Mouse (Mus musculus): ENCODE measurements around the gene Mamdc2. TPM values are rescaled to one million over a fixed set of nuclear protein-coding genes. Genes with fewer than 3 reads are reported as not detected.
A peak's percentile ranks its signal among the peaks of the same experiment; 100 is the strongest.

Gene Mamdc2
- polyA plus RNA-seq, 1 experiment = 0.95 TPM

DNA sequence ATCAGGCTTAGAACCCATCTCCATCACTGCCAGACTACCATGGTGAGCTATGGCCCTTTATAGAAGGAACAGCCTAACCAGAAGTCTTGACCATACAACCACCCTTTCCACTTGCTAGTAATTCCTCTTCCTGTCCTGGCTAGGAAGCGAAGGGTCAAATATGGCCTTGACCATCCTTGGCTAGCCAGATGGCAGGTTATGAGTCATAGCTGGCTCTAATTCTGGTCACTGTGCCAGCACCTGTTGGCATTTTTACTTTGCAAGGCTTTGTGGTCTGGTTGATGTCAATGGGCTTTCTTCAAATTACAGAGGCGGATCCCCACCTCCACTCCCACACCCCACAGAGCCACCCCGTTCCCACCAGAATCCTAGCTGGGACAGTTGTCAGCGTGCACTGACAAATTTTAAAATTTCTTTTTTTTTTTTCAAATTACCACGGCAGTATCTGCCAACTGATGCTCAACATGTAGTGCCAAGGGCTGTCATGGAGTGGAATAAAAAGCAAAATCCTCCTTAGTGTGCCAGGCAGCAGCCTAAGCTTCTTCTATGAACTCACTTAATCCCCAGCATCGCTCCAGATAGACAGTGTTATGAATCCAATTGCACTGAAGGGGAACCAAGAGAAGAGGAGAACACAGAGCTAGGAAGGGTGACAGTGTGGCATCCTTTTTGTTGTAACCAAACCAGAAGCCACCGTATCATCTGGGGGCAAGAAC, 73.1 kb downstream of the Mamdc2 start:
- WGBS = 84% methylated on average over 7 of the region's 7 CpGs
- no peak for TF ChIP-seq CTCF (conservative IDR thresholded peaks at IDR 0.05; ENCODE audit: insufficient read depth, insufficient read length, low read depth, low read length)
- TF ChIP-seq POLR2A (IDR thresholded peaks at IDR 0.05; ENCODE audit: low read depth, low read length) = no peak
- H3K27ac ChIP-seq (ENCODE audit: insufficient read depth, low read depth, low read length) = no peak overlapping the region
- no peaks in the 10 kb centered on the region for H3K36me3 ChIP-seq (ENCODE audit: control insufficient read depth, insufficient read depth, low read length)
- no peak overlapping the region for H3K4me3 ChIP-seq (ENCODE audit: insufficient read depth, low read depth, low read length)
- no peaks in the 10 kb centered on the region for H3K27me3 ChIP-seq (replicated peaks; ENCODE audit: control insufficient read depth, insufficient read depth, low read length)
- no peaks in the 10 kb centered on the region for H3K4me1 ChIP-seq (ENCODE audit: control insufficient read depth, insufficient read depth, low read length)
- no peak for DNase-seq

DNA sequence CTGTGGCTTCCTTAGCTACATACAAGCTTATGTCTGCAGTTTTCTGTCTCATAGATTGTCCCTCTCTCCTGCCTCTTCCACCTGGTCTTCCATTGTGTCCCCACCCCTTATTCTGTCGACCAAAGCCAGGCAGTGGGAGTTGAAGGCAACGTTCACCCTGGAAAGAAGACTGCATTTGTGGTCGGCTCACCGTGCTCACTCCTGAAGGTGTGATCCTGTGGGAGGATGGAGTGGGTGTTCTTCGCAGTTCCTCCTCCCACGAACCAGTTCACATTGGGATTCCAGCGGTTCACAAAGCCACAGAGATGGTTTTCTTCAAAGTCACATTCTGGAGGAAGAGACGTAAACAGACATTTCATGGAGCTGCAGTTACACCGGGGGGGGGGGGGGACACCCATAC, 74.5 kb downstream of the Mamdc2 start:
- H3K4me3 ChIP-seq (ENCODE audit: insufficient read depth, low read depth, low read length) = no peak overlapping the region
- no peaks in the 10 kb centered on the region for H3K4me1 ChIP-seq (ENCODE audit: control insufficient read depth, insufficient read depth, low read length)
- TF ChIP-seq POLR2A (IDR thresholded peaks at IDR 0.05; ENCODE audit: low read depth, low read length) = no peak
- TF ChIP-seq CTCF (conservative IDR thresholded peaks at IDR 0.05; ENCODE audit: insufficient read depth, insufficient read length, low read depth, low read length) = no peak
- no peaks in the 10 kb centered on the region for H3K27me3 ChIP-seq (replicated peaks; ENCODE audit: control insufficient read depth, insufficient read depth, low read length)
- no peaks in the 10 kb centered on the region for H3K36me3 ChIP-seq (ENCODE audit: control insufficient read depth, insufficient read depth, low read length)
- whole genome bisulfite sequencing = 51% methylated on average over 9 of the region's 9 CpGs
- no peak for DNase-seq
- H3K27ac ChIP-seq (ENCODE audit: insufficient read depth, low read depth, low read length) = no peak overlapping the region

DNA sequence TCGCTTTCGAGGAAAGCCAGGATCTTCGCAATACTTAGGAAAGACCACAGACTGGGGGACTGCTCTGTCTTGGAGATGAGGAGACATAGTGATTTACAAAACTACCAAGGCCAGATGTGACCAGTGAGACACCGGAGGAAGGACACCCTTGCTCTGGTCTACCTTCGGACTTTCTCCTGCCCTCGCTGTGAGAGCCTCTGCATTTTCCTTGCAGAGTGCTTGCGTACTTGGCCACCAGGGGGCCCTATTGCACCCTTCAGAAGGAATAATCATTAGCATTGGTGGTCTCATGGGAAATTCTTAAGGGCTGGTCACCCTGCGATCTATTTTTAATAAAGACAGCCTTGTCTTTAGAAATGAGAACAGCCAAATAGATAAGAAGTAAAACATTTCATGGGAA, 75.0 kb downstream of the Mamdc2 start:
- peak; percentile 47 for DNase-seq
- WGBS = 39% methylated on average over 8 of the region's 8 CpGs
- H3K4me3 ChIP-seq (ENCODE audit: insufficient read depth, low read depth, low read length) = no peak overlapping the region
- no peaks in the 10 kb centered on the region for H3K4me1 ChIP-seq (ENCODE audit: control insufficient read depth, insufficient read depth, low read length)
- no peaks in the 10 kb centered on the region for H3K27me3 ChIP-seq (replicated peaks; ENCODE audit: control insufficient read depth, insufficient read depth, low read length)
- no peak overlapping the region for H3K27ac ChIP-seq (ENCODE audit: insufficient read depth, low read depth, low read length)
- no peaks in the 10 kb centered on the region for H3K36me3 ChIP-seq (ENCODE audit: control insufficient read depth, insufficient read depth, low read length)
- TF ChIP-seq POLR2A (IDR thresholded peaks at IDR 0.05; ENCODE audit: low read depth, low read length) (no peak), CTCF (conservative IDR thresholded peaks at IDR 0.05; ENCODE audit: insufficient read depth, insufficient read length, low read depth, low read length) (peak; percentile 71)

DNA sequence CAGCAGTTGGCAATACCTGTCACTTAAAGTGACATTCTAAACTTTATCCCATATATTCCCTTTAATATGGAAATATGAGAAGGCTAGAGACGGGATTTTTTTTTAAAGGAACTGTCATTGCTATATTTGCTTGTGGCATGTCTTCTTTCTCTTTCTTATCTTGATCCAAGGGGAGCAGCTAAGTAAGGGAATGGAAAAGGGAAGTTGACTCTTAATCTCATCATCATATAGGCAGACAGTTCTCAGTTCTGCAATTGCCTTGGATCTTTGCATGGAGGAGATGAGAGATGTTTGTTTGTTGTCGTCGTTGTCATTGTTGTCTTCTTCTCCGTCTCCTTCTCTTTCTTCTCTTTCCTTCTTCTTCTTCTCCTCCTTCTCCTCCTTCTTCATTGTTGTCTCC, 79.0 kb downstream of the Mamdc2 start:
- no peaks in the 10 kb centered on the region for H3K36me3 ChIP-seq (ENCODE audit: control insufficient read depth, insufficient read depth, low read length)
- H3K27ac ChIP-seq (ENCODE audit: insufficient read depth, low read depth, low read length) = no peak overlapping the region
- TF ChIP-seq POLR2A (IDR thresholded peaks at IDR 0.05; ENCODE audit: low read depth, low read length) (no peak), CTCF (conservative IDR thresholded peaks at IDR 0.05; ENCODE audit: insufficient read depth, insufficient read length, low read depth, low read length) (no peak)
- no peaks in the 10 kb centered on the region for H3K4me1 ChIP-seq (ENCODE audit: control insufficient read depth, insufficient read depth, low read length)
- no peaks in the 10 kb centered on the region for H3K27me3 ChIP-seq (replicated peaks; ENCODE audit: control insufficient read depth, insufficient read depth, low read length)
- WGBS = 88% methylated on average over 4 of the region's 4 CpGs
- H3K4me3 ChIP-seq (ENCODE audit: insufficient read depth, low read depth, low read length) = no peak overlapping the region
- no peak for DNase-seq

DNA sequence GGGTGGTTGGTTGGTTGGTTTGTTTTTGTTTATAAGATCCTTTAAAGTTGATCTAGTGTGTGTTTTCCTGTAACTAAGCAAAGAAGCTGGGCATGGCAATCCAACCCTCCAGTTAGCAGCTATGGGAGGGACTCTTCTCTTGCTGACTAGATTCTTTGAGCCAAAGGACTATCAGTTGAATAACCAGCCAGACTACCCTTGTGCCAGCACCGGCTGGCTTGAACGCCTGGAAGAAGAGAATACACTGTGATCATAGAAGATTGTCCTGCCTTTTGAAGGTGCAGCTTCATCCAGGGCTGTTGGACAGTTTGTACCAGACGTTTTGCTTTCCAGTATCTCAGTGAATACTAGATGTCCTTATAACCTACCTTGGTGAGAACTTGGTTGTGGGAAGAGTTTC, 86.2 kb downstream of the Mamdc2 start:
- Histone ChIP-seq H3K27ac (ENCODE audit: insufficient read depth, low read depth, low read length) (no peak overlapping the region), H3K27me3 (replicated peaks; ENCODE audit: control insufficient read depth, insufficient read depth, low read length) (no peaks in the 10 kb centered on the region), H3K36me3 (ENCODE audit: control insufficient read depth, insufficient read depth, low read length) (no peaks in the 10 kb centered on the region), H3K4me3 (ENCODE audit: insufficient read depth, low read depth, low read length) (no peak overlapping the region), H3K4me1 (ENCODE audit: control insufficient read depth, insufficient read depth, low read length) (no peaks in the 10 kb centered on the region)
- TF ChIP-seq CTCF (conservative IDR thresholded peaks at IDR 0.05; ENCODE audit: insufficient read depth, insufficient read length, low read depth, low read length) = no peak
- no peak for TF ChIP-seq POLR2A (IDR thresholded peaks at IDR 0.05; ENCODE audit: low read depth, low read length)
- DNase-seq = no peak
- 85% methylated on average over 3 of the region's 3 CpGs for WGBS

DNA sequence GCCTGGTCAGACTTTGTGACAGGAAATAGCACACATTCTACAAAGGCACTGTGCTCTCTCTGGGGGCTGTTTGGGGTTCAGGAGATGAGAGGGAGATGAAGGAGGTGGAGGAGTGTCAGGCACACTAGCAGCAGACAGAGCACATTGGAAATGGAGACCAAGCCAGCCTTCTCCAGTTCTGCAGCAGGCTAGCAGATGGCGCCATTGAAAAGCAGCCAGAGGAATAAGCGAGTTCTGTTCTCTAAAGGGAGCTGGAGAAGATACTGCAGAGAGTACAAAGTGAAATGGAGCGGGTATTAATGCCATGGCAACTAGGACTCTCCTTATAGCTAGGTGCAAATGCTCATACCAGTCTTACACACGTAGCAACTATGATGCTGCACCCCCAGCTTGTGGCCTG, 87.1 kb downstream of the Mamdc2 start:
- H3K36me3 ChIP-seq (ENCODE audit: control insufficient read depth, insufficient read depth, low read length) = no peaks in the 10 kb centered on the region
- H3K27me3 ChIP-seq (replicated peaks; ENCODE audit: control insufficient read depth, insufficient read depth, low read length) = no peaks in the 10 kb centered on the region
- 70% methylated on average over 4 of the region's 4 CpGs for WGBS
- peak; percentile 6 for DNase-seq
- H3K4me1 ChIP-seq (ENCODE audit: control insufficient read depth, insufficient read depth, low read length) = no peaks in the 10 kb centered on the region
- no peak for TF ChIP-seq CTCF (conservative IDR thresholded peaks at IDR 0.05; ENCODE audit: insufficient read depth, insufficient read length, low read depth, low read length)
- TF ChIP-seq POLR2A (IDR thresholded peaks at IDR 0.05; ENCODE audit: low read depth, low read length) = no peak
- H3K27ac ChIP-seq (ENCODE audit: insufficient read depth, low read depth, low read length) = no peak overlapping the region
- no peak overlapping the region for H3K4me3 ChIP-seq (ENCODE audit: insufficient read depth, low read depth, low read length)

DNA sequence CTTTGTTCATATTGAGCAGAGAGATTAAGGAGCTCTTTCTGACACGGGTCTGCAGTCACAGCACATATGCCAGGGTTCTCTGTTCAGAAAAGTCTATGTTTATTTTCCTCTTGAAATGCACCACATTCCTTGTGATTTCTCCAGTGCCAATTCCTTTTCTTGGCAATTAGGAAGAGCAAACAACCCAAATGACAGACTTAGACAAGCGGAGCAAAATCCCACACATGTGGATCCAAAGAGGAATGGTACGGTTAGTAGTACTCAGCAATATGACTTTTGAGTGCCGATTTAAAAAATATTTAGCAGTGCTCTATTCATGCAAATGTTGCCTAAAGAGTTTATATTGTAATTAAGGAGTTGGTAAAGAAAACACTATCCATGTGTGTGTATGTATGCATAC, 87.7 kb downstream of the Mamdc2 start:
- no peak for TF ChIP-seq POLR2A (IDR thresholded peaks at IDR 0.05; ENCODE audit: low read depth, low read length)
- TF ChIP-seq CTCF (conservative IDR thresholded peaks at IDR 0.05; ENCODE audit: insufficient read depth, insufficient read length, low read depth, low read length) = no peak
- H3K4me1 ChIP-seq (ENCODE audit: control insufficient read depth, insufficient read depth, low read length) = no peaks in the 10 kb centered on the region
- DNase-seq = no peak
- H3K27ac ChIP-seq (ENCODE audit: insufficient read depth, low read depth, low read length) = no peak overlapping the region
- 85% methylated on average over 4 of the region's 4 CpGs for WGBS
- no peak overlapping the region for H3K4me3 ChIP-seq (ENCODE audit: insufficient read depth, low read depth, low read length)
- no peaks in the 10 kb centered on the region for H3K36me3 ChIP-seq (ENCODE audit: control insufficient read depth, insufficient read depth, low read length)
- no peaks in the 10 kb centered on the region for H3K27me3 ChIP-seq (replicated peaks; ENCODE audit: control insufficient read depth, insufficient read depth, low read length)

Data from kidney, adult 2 months (tissue).